Mouse (Mus musculus) midbrain, embryonic 14.5 days (tissue): ENCODE data around the gene Ifngr1. TPM values are rescaled to one million over a fixed set of nuclear protein-coding genes. Genes with fewer than 3 reads are reported as not detected.
"Not testable (repeated sequence)": the region's sequence is repeated elsewhere in the genome, so short reads cannot be mapped to it uniquely, and the experiment has no call there.

Experiments
- ATAC-seq: fragments of 200-750 bp; cut with Nextera tagmentation; 2 replicates; pipeline ENCODE4 v1.8.0; 2017; ENCODE audit warnings: moderate number of reproducible peaks, moderate library complexity; ENCODE audit not compliant: low FRiP score, low TSS enrichment
- DNase-seq: peaks from one replicate; pipeline ENCODE4 v3.0.0-alpha.2; 2015
- H3K27ac ChIP-seq: fragments of 300-500 bp; sonication (generic); replicated peaks from 2 replicates; pipeline ENCODE4 v1.5.1; 2014; ENCODE audit warnings: mild to moderate bottlenecking, low read depth, low read length, moderate library complexity
- H3K27me3 ChIP-seq: fragments of 300-500 bp; sonication (generic); 2 replicates; pipeline ENCODE4 v1.6.1; 2014; ENCODE audit warnings: low read length, control low read depth, mixed read lengths; ENCODE audit not compliant: control insufficient read depth, insufficient read depth
- H3K36me3 ChIP-seq: fragments of 300-500 bp; sonication (generic); 2 replicates; pipeline ENCODE4 v1.6.1; 2014; ENCODE audit warnings: low read length, control low read depth; ENCODE audit not compliant: control insufficient read depth, insufficient read depth
- H3K4me1 ChIP-seq: fragments of 300-500 bp; sonication (generic); 2 replicates; pipeline ENCODE4 v1.6.1; 2014; ENCODE audit warnings: mild to moderate bottlenecking, antibody characterized with exemption, low read length, control low read depth; ENCODE audit not compliant: control insufficient read depth, insufficient read depth
- H3K4me2 ChIP-seq: fragments of 300-500 bp; sonication (generic); 2 replicates; pipeline ENCODE4 v1.6.1; 2014; ENCODE audit warnings: mild to moderate bottlenecking, low read length, moderate library complexity
- H3K4me3 ChIP-seq: fragments of 300-500 bp; sonication (generic); replicated peaks from 2 replicates; pipeline ENCODE4 v1.5.1; 2014; ENCODE audit warnings: low read depth, low read length
- H3K9ac ChIP-seq: fragments of 300-500 bp; sonication (generic); replicated peaks from 2 replicates; pipeline ENCODE4 v1.6.1; 2014; ENCODE audit warnings: mild to moderate bottlenecking, low read length, moderate library complexity
- H3K9me3 ChIP-seq: fragments of 300-500 bp; sonication (generic); 2 replicates; pipeline ENCODE4 v1.6.1; 2016; ENCODE audit warnings: low read length, control low read depth, mixed read lengths; ENCODE audit not compliant: control insufficient read depth
- WGBS: fragments of 180-500 bp; shearing (Covaris S2); extraction: QIAGEN DNeasy Blood & Tissue Kit; methylation state at CpG from one replicate; pipeline ENCODE4 v1.1.7; 2014; 5-methylcytosine and 5-hydroxymethylcytosine counted together
- polyA plus RNA-seq: library from polyadenylated mRNA; unstranded; fragments of >200 nt; fragmentation: Nextera tagmentation; extraction: Ambion mirVana; gene quantifications from 2 replicates; pipeline ENCODE4 v1.2.1, GENCODE M21; 2014

Gene Ifngr1
- polyA plus RNA-seq, 1 experiment from 2014 or later: 23.9 TPM

- no peaks in the 10 kb centered on the region for H3K27me3 ChIP-seq
- WGBS: 87% methylated on average over 3 of the region's 3 CpGs
- H3K4me1 ChIP-seq: peaks cover 8% of the 10 kb centered on the region
- ATAC-seq: no peak
- H3K9ac ChIP-seq: no peak overlapping the region
- no peak overlapping the region for H3K27ac ChIP-seq
- DNase-seq: no peak
- no peak overlapping the region for H3K4me3 ChIP-seq
- no peaks in the 10 kb centered on the region for H3K9me3 ChIP-seq
- no peaks in the 10 kb centered on the region for H3K36me3 ChIP-seq
- H3K4me2 ChIP-seq: no peak overlapping the region
Measured at GRCm38 (mm10) chr10:19594201-19594905, 2.6 kb downstream of the Ifngr1 start.

- H3K4me2 ChIP-seq: no peak overlapping the region
- no peak overlapping the region for H3K9ac ChIP-seq
- H3K4me1 ChIP-seq: peaks cover 10% of the 10 kb centered on the region
- no peaks in the 10 kb centered on the region for H3K9me3 ChIP-seq
- ATAC-seq (no peak), DNase-seq (no peak)
- H3K36me3 ChIP-seq: peaks cover 4% of the 10 kb centered on the region; the same call in 1 of the 2 replicates
- H3K27me3 ChIP-seq: no peaks in the 10 kb centered on the region
- H3K4me3 ChIP-seq: no peak overlapping the region
- no peak overlapping the region for H3K27ac ChIP-seq
- WGBS: 95% methylated on average over 4 of the region's 4 CpGs
Measured at GRCm38 (mm10) chr10:19596866-19597265, 5.1 kb downstream of the Ifngr1 start.

GRCm38 (mm10) chr10:19598091-19598490 lies 6.3 kb downstream of the Ifngr1 start:
- Histone ChIP-seq H3K36me3 (peaks cover 8% of the 10 kb centered on the region; the same call in 1 of the 2 replicates), H3K4me3 (no peak overlapping the region), H3K4me2 (no peak overlapping the region), H3K9ac (no peak overlapping the region), H3K9me3 (no peaks in the 10 kb centered on the region), H3K27me3 (no peaks in the 10 kb centered on the region), H3K27ac (no peak overlapping the region), H3K4me1 (0 out of 2 replicates have a peak, but pooled peaks cover 5% of the 10 kb centered on the region)
- ATAC-seq (no peak), DNase-seq (no peak)
- WGBS: 91% methylated on average over 11 of the region's 11 CpGs

- Histone ChIP-seq H3K4me3 (no peak overlapping the region), H3K9ac (no peak overlapping the region), H3K27me3 (no peaks in the 10 kb centered on the region), H3K4me1 (0 out of 2 replicates have a peak, but pooled peaks cover 5% of the 10 kb centered on the region), H3K9me3 (no peaks in the 10 kb centered on the region), H3K36me3 (peaks cover 13% of the 10 kb centered on the region; the same call in 1 of the 2 replicates), H3K27ac (no peak overlapping the region), H3K4me2 (no peak overlapping the region)
- WGBS: 71% methylated on average over 6 of the region's 6 CpGs
- no peak for ATAC-seq
- DNase-seq: no peak
Measured at GRCm38 (mm10) chr10:19599331-19600092, 7.8 kb downstream of the Ifngr1 start.

- no peak overlapping the region for H3K4me2 ChIP-seq
- peak; percentile 28 for DNase-seq
- H3K9ac ChIP-seq: no peak overlapping the region
- no peak for ATAC-seq
- no peaks in the 10 kb centered on the region for H3K9me3 ChIP-seq
- no peak overlapping the region for H3K4me3 ChIP-seq
- no peaks in the 10 kb centered on the region for H3K27me3 ChIP-seq
- H3K36me3 ChIP-seq: peaks cover 16% of the 10 kb centered on the region
- 80% methylated on average over 3 of the region's 3 CpGs for WGBS
- H3K27ac ChIP-seq: no peak overlapping the region
- H3K4me1 ChIP-seq: 0 out of 2 replicates have a peak, but pooled peaks cover 5% of the 10 kb centered on the region
Measured at GRCm38 (mm10) chr10:19600093-19600420, 8.3 kb downstream of the Ifngr1 start.

GRCm38 (mm10) chr10:19601502-19601901 lies 9.8 kb downstream of the Ifngr1 start:
- ATAC-seq, H3K9ac ChIP-seq, H3K27me3 ChIP-seq, H3K4me2 ChIP-seq, H3K9me3 ChIP-seq, DNase-seq, H3K4me3 ChIP-seq, H3K4me1 ChIP-seq, H3K27ac ChIP-seq: not testable (repeated sequence)
- 9% methylated on average over 1 of the region's 1 CpGs for WGBS
- peaks cover 16% of the 10 kb centered on the region for H3K36me3 ChIP-seq

- no peaks in the 10 kb centered on the region for H3K27me3 ChIP-seq
- no peak for DNase-seq
- H3K36me3 ChIP-seq: peaks cover 27% of the 10 kb centered on the region
- no peak overlapping the region for H3K9ac ChIP-seq
- H3K4me2 ChIP-seq: no peak overlapping the region
- H3K4me1 ChIP-seq: 0 out of 2 replicates have a peak, but pooled peaks cover 5% of the 10 kb centered on the region
- no peak overlapping the region for H3K4me3 ChIP-seq
- H3K9me3 ChIP-seq: no peaks in the 10 kb centered on the region
- ATAC-seq: no peak
- H3K27ac ChIP-seq: no peak overlapping the region
- WGBS: 96% methylated on average over 6 of the region's 6 CpGs
Measured at GRCm38 (mm10) chr10:19603231-19603630, 11.5 kb downstream of the Ifngr1 start.

- Histone ChIP-seq H3K36me3 (peaks cover 15% of the 10 kb centered on the region), H3K27ac (no peak overlapping the region), H3K9me3 (no peaks in the 10 kb centered on the region), H3K4me2 (no peak overlapping the region; the same call in 1 of the 2 replicates), H3K9ac (no peak overlapping the region), H3K27me3 (no peaks in the 10 kb centered on the region), H3K4me1 (no peaks in the 10 kb centered on the region), H3K4me3 (no peak overlapping the region)
- ATAC-seq (no peak), DNase-seq (peak; percentile 19)
- 27% methylated on average over 14 of the region's 14 CpGs for WGBS
Measured at GRCm38 (mm10) chr10:19609125-19609524, 17.4 kb downstream of the Ifngr1 start.
